Mouse (Mus musculus): ENCODE measurements around the gene H2-Q7.
"Not testable (repeated sequence)": the region's sequence is repeated elsewhere in the genome, so short reads cannot be mapped to it uniquely, and the experiment has no call there.

- not testable (repeated sequence) for TF ChIP-seq GATA1 (IDR thresholded peaks at IDR 0.05; ENCODE audit: borderline replicate concordance, low read length); FLI1 (IDR thresholded peaks at IDR 0.05; ENCODE audit: low read length)
Measured at GRCm38 (mm10) chr17:35438885-35439284, at the start of gene H2-Q7.

Data from megakaryocyte, embryonic 14.5 days (primary cell).